Mouse (Mus musculus): Measurements from ENCODE around the gene Lfng.

The Lfng gene

DNA sequence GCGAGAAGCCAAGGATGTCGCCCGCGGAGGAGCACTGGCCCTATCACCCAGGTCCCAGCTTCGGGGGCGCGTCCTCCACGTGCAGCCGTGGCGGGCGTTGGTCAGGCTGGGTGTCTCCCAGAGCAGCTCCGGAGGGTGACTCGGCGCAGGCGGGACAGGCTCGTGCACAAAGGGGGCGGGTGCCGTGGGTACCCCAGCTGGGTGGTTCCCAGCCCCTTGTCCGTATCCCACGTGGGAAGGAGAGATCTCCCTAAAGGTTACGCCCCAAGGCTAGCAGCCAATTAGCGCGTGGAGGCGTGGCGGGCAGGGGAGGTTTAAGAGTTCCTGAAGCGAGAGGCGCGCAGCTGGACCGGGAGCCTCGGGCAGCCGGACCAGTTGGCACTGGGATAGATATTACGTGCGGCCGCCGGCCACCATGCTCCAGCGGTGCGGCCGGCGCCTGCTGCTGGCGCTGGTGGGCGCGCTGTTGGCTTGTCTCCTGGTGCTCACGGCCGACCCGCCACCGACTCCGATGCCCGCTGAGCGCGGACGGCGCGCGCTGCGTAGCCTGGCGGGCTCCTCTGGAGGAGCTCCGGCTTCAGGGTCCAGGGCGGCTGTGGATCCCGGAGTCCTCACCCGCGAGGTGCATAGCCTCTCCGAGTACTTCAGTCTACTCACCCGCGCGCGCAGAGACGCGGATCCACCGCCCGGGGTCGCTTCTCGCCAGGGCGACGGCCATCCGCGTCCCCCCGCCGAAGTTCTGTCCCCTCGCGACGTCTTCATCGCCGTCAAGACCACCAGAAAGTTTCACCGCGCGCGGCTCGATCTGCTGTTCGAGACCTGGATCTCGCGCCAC lies at the start of gene Lfng:
Lfng (plus strand) TSS at position 320 of the 835 bp plus-strand sequence.
- DNase-seq (ENCODE audit: low spot score in 2 of 2) = peak; percentile 72 to 77

GRCm38 (mm10) chr5:140562601-140563000 lies 44.5 kb upstream of the Lfng start:
- DNase-seq (ENCODE audit: low spot score in 2 of 2) = no peak

- DNase-seq (ENCODE audit: low spot score in 2 of 2) = no peak
Measured at GRCm38 (mm10) chr5:140564896-140565295, 42.2 kb upstream of the Lfng start, which contains the start of gene Grifin. Grifin (minus strand) TSS chr5:140565071.

DNA sequence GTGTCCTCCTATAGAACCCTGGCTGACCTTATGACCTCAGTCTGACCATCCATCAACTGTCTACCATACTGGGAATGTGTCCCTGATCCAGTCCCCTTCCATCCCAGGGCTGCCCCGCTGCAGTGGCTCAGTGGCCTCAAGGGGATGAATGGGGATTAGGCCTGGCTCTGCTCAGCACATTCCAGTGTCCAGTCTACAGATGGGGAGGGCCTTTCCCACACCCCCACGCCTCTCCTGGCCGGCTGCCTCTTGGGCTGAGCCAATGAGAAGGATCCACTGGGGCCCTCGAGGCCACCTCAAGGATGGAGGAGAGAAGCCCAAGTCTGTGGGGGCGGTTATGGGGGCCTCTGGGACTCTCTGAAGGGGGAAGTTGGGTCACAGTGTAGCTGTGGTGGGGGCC lies 41.7 kb upstream of the Lfng start:
- DNase-seq (ENCODE audit: low spot score in 2 of 2) = peak in 1 of 2 experiments; percentile 35

GRCm38 (mm10) chr5:140565856-140566255 lies 41.3 kb upstream of the Lfng start:
- DNase-seq (ENCODE audit: low spot score in 2 of 2) = peak; percentile 26 to 45

DNA sequence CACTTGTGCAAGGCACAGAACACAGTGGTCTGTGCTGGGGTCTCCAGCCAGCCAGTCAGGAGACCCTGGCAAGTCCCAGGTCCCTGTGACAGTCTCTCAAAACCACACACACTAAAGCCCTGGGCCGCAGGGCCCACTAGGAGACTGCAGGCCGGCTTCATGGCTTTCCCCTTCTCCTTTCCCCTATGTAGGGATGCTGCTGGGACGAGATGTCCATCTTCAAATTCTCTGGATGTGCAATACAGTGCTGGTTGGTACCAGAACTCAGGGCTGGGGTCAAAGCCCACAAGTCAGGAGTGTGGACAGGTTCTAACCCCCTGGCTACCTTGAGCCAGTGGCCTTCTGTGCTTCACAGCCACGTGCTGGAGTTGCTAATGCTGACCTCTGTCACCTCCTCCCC lies 40.8 kb upstream of the Lfng start:
- DNase-seq (ENCODE audit: low spot score in 2 of 2) = no peak

DNA sequence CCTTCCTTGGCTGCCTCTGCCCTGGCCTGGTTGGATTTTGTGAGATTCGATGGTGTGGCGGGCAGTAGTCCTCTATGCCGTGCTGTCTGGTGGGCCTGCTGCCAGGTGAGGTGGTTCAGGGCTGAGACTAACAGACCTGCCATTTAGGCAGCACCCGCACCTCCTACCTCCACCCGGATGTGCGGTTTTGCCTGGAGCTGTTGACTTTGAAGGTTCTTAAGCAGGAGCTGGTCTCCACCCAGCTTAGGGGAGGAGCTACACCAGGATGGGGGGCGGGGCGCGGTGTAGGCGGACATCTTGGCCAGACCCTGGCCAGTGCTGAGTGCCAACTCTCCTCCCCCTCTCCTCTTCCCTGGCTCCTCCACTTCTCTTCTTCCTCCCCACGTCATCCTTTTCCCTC lies 39.8 kb upstream of the Lfng start:
- DNase-seq (ENCODE audit: low spot score in 2 of 2) = peak in 1 of 2 experiments; percentile 21

DNA sequence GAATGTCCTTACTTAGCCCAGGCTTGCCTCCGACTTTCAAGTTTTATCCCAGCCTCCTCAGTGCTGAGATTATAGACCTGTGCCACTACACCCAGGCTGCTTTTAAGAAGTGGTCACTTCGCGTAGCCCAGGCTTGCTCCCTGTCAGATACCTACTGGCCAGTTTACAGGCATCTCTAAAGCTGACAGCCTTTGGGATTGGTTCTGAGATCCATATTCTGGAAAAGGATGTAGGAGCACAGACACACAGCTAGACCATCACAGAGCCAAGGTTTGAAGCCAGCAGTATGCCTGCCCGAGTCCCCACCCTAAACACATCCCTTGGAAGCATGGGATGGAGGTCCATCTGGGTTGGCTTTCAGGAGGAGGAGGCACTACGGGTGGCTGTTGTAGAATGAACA lies 39.4 kb upstream of the Lfng start:
- no peak for DNase-seq (ENCODE audit: low spot score in 2 of 2)

- peak; percentile 40 to 51 for DNase-seq (ENCODE audit: low spot score in 2 of 2)
Measured at GRCm38 (mm10) chr5:140568321-140568970, 38.7 kb upstream of the Lfng start.

GRCm38 (mm10) chr5:140569032-140569595 lies 38.0 kb upstream of the Lfng start:
- no peak for DNase-seq (ENCODE audit: low spot score in 2 of 2)

- no peak for DNase-seq (ENCODE audit: low spot score in 2 of 2)
Measured at GRCm38 (mm10) chr5:140570223-140570870, 36.8 kb upstream of the Lfng start.

DNA sequence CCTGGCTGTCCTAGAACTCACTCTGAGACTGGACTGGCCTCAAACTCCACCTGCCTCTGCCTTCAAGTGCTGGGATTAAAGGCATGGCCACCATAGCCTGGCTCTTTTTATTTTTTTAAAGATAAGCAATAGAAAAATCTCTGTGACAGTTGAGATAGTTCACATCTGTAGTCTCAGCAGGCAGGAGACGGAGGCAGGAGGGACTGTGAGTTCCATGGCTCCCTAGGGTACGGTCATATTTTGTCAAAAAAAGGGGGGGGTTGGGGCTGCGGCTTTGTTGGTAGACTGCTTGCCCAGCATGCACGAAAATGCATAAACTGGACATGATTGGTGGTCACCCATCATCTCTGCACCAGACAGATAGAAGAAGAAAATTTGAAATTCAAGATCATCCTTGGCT lies 35.9 kb upstream of the Lfng start:
- no peak for DNase-seq (ENCODE audit: low spot score in 2 of 2)

DNA sequence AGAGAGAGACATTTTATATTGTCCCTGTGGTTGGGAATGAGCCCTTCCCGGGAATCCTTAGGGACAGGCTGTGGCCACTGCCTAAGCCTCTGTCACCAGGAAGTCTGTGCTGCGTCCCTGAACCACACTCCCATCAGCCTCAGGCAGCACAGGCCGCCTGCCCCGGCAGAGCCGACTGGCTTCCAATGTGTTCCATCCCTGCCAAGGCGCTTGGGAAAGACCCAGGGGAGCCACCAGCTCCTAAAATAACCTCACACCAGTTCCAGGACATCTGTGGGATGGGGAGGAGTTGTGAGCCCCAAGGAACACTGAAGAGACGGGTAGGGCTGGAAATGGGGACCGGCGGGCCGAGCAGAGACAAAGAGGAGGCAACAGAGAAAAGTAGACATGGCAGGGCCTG lies 35.4 kb upstream of the Lfng start:
- DNase-seq (ENCODE audit: low spot score in 2 of 2) = peak in 1 of 2 experiments; percentile 30

DNA sequence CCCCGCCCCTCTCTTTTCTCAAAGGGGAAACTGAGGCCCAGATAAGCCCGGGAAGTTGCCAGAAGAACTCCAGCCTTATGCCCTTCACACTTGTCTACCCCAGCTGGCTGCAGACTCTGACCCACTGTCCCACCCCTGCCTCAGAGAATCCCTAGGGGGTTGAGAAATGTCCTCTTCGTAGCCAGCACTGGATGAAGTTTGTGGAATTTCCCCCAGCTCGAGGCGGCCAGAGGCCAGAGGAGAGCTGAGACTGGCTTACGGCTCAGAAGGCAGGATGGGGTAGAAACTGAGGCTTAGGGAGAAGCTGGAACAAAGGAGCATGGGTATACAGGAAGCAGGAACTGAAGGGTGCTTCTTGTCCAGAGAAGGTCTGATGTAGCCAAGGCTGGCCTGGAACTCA lies 34.5 kb upstream of the Lfng start:
- DNase-seq (ENCODE audit: low spot score in 2 of 2) = no peak

DNA sequence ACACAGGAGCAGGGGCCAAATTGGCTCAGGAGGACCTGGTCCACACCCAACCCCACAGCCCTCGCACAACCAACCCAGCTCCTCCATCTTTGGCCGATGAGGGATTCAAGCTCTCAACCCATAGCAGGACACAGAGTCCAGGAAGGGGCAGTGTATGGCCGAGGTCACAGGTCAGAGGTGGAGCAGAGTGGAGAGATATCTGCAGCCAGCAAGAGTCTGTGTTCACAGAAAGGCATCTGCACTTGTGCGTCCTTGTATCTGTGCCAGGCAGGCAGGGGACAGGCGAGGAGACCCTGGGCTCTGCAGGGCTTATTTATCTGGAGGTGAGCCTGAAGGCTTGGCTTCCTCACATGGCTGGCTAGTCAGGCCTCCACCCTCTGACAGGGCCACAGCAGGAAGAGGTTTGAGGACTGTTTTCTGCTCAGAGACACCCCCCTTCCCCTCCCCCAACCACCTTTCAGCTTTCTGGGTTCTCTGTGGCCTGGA lies 31.7 kb upstream of the Lfng start:
- DNase-seq (ENCODE audit: low spot score in 2 of 2) = no peak

DNA sequence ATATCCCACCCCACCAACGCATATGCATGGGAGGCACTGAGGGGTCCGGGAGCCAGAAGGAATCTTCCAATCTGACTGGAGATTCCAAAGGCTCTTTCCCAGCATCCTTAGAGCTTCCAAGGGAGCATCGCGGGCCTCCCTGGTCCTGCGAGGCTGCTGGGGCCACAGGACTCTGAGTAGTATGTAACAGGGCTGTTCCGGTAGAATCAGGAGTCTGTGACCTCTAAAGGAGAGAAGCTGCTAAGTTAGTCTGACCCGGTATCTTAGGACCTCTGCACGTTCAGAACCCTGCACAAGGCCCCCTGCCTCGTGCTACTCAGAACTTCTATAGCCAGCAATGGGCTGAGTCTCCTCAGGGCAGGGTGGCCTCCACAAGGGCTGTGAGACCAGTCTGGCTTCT lies 27.9 kb upstream of the Lfng start:
- DNase-seq (ENCODE audit: low spot score in 2 of 2) = no peak

GRCm38 (mm10) chr5:140579771-140580170 lies 27.3 kb upstream of the Lfng start:
- DNase-seq (ENCODE audit: low spot score in 2 of 2) = no peak

DNA sequence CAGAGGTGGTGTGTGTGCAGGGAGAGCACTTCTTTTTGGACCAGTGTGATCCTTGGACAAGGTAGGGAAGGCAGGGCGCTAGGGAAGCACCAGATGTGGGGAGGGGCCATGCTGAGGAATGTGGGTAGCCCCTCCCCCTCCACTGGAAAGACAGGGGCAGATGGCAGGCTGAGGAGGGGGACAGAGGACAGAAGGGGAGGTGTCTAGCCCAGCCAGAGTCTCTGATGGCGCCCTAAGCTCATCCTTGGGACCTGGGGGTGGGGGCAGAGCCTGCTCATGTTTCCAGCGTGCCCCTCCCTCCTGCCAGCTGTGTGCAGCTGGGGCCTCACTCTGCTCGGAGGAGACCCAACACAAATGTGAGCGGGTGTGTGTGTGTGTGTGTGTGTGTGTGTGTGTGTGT lies 25.6 kb upstream of the Lfng start:
- no peak for DNase-seq (ENCODE audit: low spot score in 2 of 2)

DNA sequence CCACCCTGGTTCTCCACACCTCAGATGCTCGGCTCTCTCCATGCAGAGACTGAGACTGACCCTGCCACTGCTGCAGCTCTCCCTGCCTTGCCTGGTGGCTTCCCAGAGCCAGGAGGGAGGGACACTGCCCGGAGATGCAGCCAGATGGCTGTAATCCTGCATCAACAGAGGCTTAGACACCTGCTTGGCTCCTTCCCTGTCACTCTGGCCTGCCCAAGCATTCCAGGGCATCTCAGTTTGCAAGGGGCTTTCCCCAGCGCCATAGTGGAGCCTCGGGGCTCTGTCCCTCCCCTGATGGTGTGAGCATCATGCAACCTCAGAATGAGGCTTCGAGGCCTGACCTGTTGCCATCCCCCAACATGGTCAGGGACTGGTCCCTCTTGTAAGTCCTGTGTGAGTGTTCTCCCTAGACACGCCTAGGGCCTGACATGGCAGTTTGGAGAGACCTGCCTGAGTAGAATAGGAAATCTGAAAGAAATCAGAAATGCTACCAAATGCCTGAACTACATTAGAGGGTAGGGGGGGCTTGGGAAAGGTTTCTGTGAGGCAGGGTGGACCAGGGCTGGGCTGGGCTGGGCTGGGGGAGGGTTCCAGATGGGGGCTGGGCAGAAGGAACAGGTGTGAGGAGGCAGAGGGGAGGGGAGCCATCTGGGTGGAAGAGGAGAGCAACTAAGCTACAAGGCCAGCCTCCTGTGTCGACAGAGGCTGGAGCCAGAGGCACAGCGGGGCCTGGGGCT lies 24.0 kb upstream of the Lfng start:
- no peak for DNase-seq (ENCODE audit: low spot score in 2 of 2)

- no peak for DNase-seq (ENCODE audit: low spot score in 2 of 2)
Measured at GRCm38 (mm10) chr5:140583732-140584368, 23.3 kb upstream of the Lfng start.
